Mouse (Mus musculus) liver, embryonic 14.5 days (tissue): ENCODE measurements at regions not wholly inside any gene's neighbourhood (a gene's known extent, or its start where the extent isn't known, plus 50 kb on each side); places are given as distances from the start of the nearest gene placed in this dataset.

Experiments
- CTCF ChIP-seq: IDR thresholded peaks from 2 replicates; pipeline ENCODE4 v1.5.1; 2016; ENCODE audit warnings: antibody characterized with exemption, low read depth, control low read depth
- EP300 ChIP-seq: IDR thresholded peaks from 2 replicates; pipeline ENCODE4 v1.6.1; 2016; ENCODE audit warnings: antibody characterized with exemption, low read depth

DNA sequence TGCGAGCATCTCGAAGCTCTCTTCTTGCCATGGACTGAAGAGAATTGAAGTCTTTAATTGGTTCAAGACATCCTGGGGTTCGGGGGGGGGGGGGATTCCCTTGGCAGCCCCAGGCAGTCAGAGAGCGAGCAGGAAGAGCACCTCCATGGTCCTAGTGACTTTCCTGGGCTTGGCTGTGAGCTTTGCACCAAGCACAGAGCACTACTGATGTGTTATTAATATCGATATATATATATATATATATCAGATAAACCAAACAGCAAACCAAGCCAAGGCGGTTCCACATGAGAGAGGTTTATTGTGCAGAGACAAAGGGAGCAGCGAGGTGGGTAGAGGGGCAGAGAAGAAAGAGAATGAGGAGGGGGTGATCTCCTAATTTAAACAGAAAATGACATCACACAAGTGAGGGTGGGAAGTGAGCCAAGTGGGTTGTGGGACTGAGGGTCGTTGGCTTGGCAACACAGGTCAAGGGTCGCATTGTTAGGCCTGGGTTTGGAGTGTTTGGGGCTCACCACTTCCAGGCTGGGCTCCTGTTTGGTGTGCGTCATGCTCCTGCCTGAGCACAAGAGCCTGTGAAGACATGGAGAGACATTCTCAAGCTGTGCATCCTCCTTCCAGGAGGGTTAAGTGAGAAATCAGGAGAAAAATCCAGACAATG, 119.9 kb downstream of the Bod1 start:
- TF ChIP-seq CTCF = no peak
- no peak for TF ChIP-seq EP300
